ENCODE assay signal across 15 mouse cellular contexts in the genomic region with DNA sequence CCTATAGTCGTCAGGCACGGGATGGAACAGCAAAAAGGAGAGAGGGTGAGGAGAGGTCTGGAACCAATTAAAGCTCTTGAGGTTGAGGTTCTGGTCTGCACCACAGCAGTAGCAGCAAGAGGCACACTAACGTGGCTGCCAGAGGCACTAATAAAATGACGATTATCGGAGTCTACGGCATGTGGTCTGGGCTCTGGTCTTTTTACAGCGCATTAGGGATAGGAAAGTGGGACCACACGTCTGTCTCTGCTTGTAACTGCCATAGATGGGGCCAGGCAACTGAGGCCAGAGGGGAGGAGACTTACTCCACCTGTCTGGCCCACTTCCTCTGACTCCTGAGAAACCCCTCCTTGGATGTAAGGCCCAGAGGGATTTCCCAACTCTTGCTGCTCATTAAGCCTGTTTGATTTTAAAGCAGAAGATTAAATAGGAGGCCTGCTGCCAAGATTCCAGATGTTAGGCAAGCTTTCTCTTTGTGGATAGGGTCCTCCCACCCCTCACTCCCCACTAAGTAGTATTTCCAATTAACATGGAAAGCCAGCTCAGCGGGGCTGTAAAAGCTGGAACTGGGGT.
DNase-seq lines count a peak whose midpoint lies in the region; ATAC-seq and TF ChIP-seq lines count a peak whose summit lies in the region.
"Had no signal": no experiment of that assay in that cellular context is flagged by ENCODE, and none has a peak within 500 bp of the region (broad histone marks: within the 10 kb centered on the region; RNA-seq: fewer than 3 reads in every experiment).

No protein-coding gene starts in this region.

- H3K9ac ChIP-seq in forebrain, embryonic 12.5 days = no peak overlapping the region
- no peak overlapping the region for H3K9ac ChIP-seq in forebrain, embryonic 11.5 days (ENCODE audit: low read length)
- H3K9ac ChIP-seq in lung, embryonic 15.5 days = no peak overlapping the region
- no peak overlapping the region for H3K9ac ChIP-seq in embryonic facial prominence, embryonic 13.5 days
- no peak overlapping the region for H3K9ac ChIP-seq in limb, embryonic 14.5 days (ENCODE audit: low read depth, low read length, severe bottlenecking)
- H3K9ac ChIP-seq: midbrain, embryonic 13.5 days; neural tube, embryonic 12.5 days had no signal

- WGBS in forebrain, embryonic 12.5 days = 56% methylated on average over 9 of the region's 9 CpGs
- WGBS in forebrain, embryonic 11.5 days = 66% methylated on average over 9 of the region's 9 CpGs
- WGBS in lung, embryonic 15.5 days = 60% methylated on average over 9 of the region's 9 CpGs
- WGBS in embryonic facial prominence, embryonic 13.5 days = 19% methylated on average over 9 of the region's 9 CpGs
- WGBS in limb, embryonic 14.5 days = 9% methylated on average over 9 of the region's 9 CpGs

- DNase-seq in forebrain, embryonic 11.5 days (ENCODE audit: low spot score) = no peak
- no peak for DNase-seq in lung, postnatal 10 days
- DNase-seq in limb, embryonic 14.5 days (ENCODE audit: low spot score) = peak; percentile 87
- no peak for DNase-seq in adrenal gland, postnatal 36 days
- DNase-seq in cerebellum, postnatal 4 days (ENCODE audit: low spot score in 2 of 2) = no peak
- DNase-seq: cerebellum, adult 2 months; gastrocnemius, adult 2 months; heart, postnatal 36 days; layer of hippocampus, adult 9-11 months; thymus, adult 2 months had no signal

- no peaks in the 10 kb centered on the region for H3K36me3 ChIP-seq in forebrain, embryonic 12.5 days (replicated peaks)
- H3K36me3 ChIP-seq in forebrain, embryonic 11.5 days (ENCODE audit: control insufficient read depth, insufficient read depth, low read length) = no peaks in the 10 kb centered on the region
- no peaks in the 10 kb centered on the region for H3K36me3 ChIP-seq in lung, embryonic 15.5 days
- H3K36me3 ChIP-seq in embryonic facial prominence, embryonic 13.5 days = no peaks in the 10 kb centered on the region
- H3K36me3 ChIP-seq in limb, embryonic 14.5 days (ENCODE audit: control insufficient read depth, insufficient read depth, low read length) = no peaks in the 10 kb centered on the region
- H3K36me3 ChIP-seq: midbrain, embryonic 13.5 days; neural tube, embryonic 12.5 days had no signal

- no peaks in the 10 kb centered on the region for H3K9me3 ChIP-seq in forebrain, embryonic 12.5 days
- H3K9me3 ChIP-seq in forebrain, embryonic 11.5 days (ENCODE audit: control insufficient read depth, low read length) = no peaks in the 10 kb centered on the region
- H3K9me3 ChIP-seq in lung, embryonic 15.5 days = no peaks in the 10 kb centered on the region
- H3K9me3 ChIP-seq in embryonic facial prominence, embryonic 13.5 days = no peaks in the 10 kb centered on the region
- no peaks in the 10 kb centered on the region for H3K9me3 ChIP-seq in limb, embryonic 14.5 days (ENCODE audit: control insufficient read depth, low read length)
- H3K9me3 ChIP-seq: midbrain, embryonic 13.5 days; neural tube, embryonic 12.5 days had no signal

- no peaks in the 10 kb centered on the region for H3K27me3 ChIP-seq in forebrain, embryonic 12.5 days
- no peaks in the 10 kb centered on the region for H3K27me3 ChIP-seq in forebrain, embryonic 11.5 days (ENCODE audit: control insufficient read depth, insufficient read depth, low read length)
- no peaks in the 10 kb centered on the region for H3K27me3 ChIP-seq in lung, embryonic 15.5 days
- no peaks in the 10 kb centered on the region for H3K27me3 ChIP-seq in embryonic facial prominence, embryonic 13.5 days
- no peaks in the 10 kb centered on the region for H3K27me3 ChIP-seq in limb, embryonic 14.5 days (ENCODE audit: control insufficient read depth, insufficient read depth, low read length)
- H3K27me3 ChIP-seq: midbrain, embryonic 13.5 days; neural tube, embryonic 12.5 days had no signal

- no peak overlapping the region for H3K27ac ChIP-seq in forebrain, embryonic 12.5 days
- no peak overlapping the region for H3K27ac ChIP-seq in forebrain, embryonic 11.5 days (ENCODE audit: low read depth, low read length)
- H3K27ac ChIP-seq in lung, embryonic 15.5 days = no peak overlapping the region
- H3K27ac ChIP-seq in embryonic facial prominence, embryonic 13.5 days = peak overlapping the region; percentile 29
- H3K27ac ChIP-seq in limb, embryonic 14.5 days (replicated peaks; ENCODE audit: low read depth, low read length) = no peak overlapping the region
- H3K27ac ChIP-seq: gastrocnemius, adult 2 months; midbrain, embryonic 13.5 days; neural tube, embryonic 12.5 days had no signal

- ATAC-seq in forebrain, embryonic 12.5 days (ENCODE audit: low FRiP score) = peak; percentile 41; the same call in 1 of the 2 replicates
- ATAC-seq in forebrain, embryonic 11.5 days (replicated peaks; ENCODE audit: low FRiP score) = no peak
- peak; percentile 58; the same call in 1 of the 2 replicates for ATAC-seq in lung, embryonic 15.5 days (ENCODE audit: borderline replicate concordance, extremely low read depth, low FRiP score, low TSS enrichment)
- peak; percentile 53; the same call in 1 of the 2 replicates for ATAC-seq in embryonic facial prominence, embryonic 13.5 days (ENCODE audit: insufficient number of reproducible peaks, insufficient read depth, low FRiP score, low TSS enrichment, low read depth)
- ATAC-seq in limb, embryonic 14.5 days (ENCODE audit: low FRiP score, low read depth) = peak; percentile 89
- ATAC-seq: midbrain, embryonic 13.5 days had no signal

- no peak for TF ChIP-seq POLR2A in limb, embryonic 14.5 days (IDR thresholded peaks at IDR 0.05; ENCODE audit: borderline replicate concordance, extremely low read depth, insufficient read depth, insufficient read length)

- H3K4me3 ChIP-seq in forebrain, embryonic 12.5 days (replicated peaks) = no peak overlapping the region
- no peak overlapping the region for H3K4me3 ChIP-seq in forebrain, embryonic 11.5 days (ENCODE audit: low read depth, low read length)
- no peak overlapping the region for H3K4me3 ChIP-seq in lung, embryonic 15.5 days
- no peak overlapping the region for H3K4me3 ChIP-seq in embryonic facial prominence, embryonic 13.5 days
- no peak overlapping the region for H3K4me3 ChIP-seq in limb, embryonic 14.5 days (replicated peaks; ENCODE audit: low read length)
- H3K4me3 ChIP-seq: gastrocnemius, adult 2 months; midbrain, embryonic 13.5 days; neural tube, embryonic 12.5 days had no signal

- H3K4me2 ChIP-seq in forebrain, embryonic 12.5 days = no peak overlapping the region
- H3K4me2 ChIP-seq in forebrain, embryonic 11.5 days (ENCODE audit: low read depth, low read length, severe bottlenecking) = no peak overlapping the region
- no peak overlapping the region for H3K4me2 ChIP-seq in lung, embryonic 15.5 days
- peak overlapping the region; percentile 23; the same call in 1 of the 2 replicates for H3K4me2 ChIP-seq in embryonic facial prominence, embryonic 13.5 days
- no peak overlapping the region for H3K4me2 ChIP-seq in limb, embryonic 14.5 days (replicated peaks; ENCODE audit: low read depth, low read length, severe bottlenecking)
- H3K4me2 ChIP-seq: midbrain, embryonic 13.5 days; neural tube, embryonic 12.5 days had no signal

- peaks cover 16% of the 10 kb centered on the region for H3K4me1 ChIP-seq in forebrain, embryonic 12.5 days
- H3K4me1 ChIP-seq in forebrain, embryonic 11.5 days (replicated peaks; ENCODE audit: control insufficient read depth, insufficient read depth, low read length) = peaks cover 2% of the 10 kb centered on the region; the same call in 1 of the 2 replicates
- H3K4me1 ChIP-seq in lung, embryonic 15.5 days = peaks cover 24% of the 10 kb centered on the region
- peaks cover 51% of the 10 kb centered on the region for H3K4me1 ChIP-seq in embryonic facial prominence, embryonic 13.5 days
- peaks cover 59% of the 10 kb centered on the region for H3K4me1 ChIP-seq in limb, embryonic 14.5 days (ENCODE audit: control insufficient read depth, insufficient read depth, low read length)
